Mouse (Mus musculus) inflammation-experienced regulatory T-cells (primary cell): ENCODE measurements around the gene Triobp. TPM values are rescaled to one million over a fixed set of nuclear protein-coding genes. Genes with fewer than 3 reads are reported as not detected.

Source experiments
- polyA plus RNA-seq, 2 experiments: library from polyadenylated mRNA; unstranded; fragments of 100-300 nt; shearing (Covaris generic); gene quantifications; one replicate each; pipeline ENCODE4 v1.2.1; 2017

Gene Triobp
- 100 to 1,000 TPM in 1 of 2 experiments, 10 to 100 TPM in 1; 88.2 to 119 TPM for polyA plus RNA-seq

GRCm38 (mm10) chr15:78947657-78948056, at the start of gene Triobp:
Gene Triobp (plus strand): TSS chr15:78947724.

DNA sequence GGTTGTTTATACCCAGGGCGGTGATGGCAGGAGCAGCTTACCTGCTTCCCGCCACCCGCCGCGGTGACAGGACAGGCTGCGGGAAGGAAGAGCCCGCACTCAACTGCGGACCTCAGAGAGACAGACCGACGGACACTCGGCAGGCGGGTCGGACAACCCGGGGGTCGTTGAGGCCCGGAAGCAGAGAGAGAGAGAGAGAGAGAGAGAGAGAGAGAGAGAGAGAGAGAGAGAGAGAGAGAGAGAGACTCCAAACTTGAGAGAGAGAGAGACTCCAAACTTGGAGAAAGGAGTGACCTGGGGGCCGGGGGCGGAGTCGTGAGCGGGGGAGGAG, 48.1 kb upstream of the Triobp start, which contains the start of gene Gm49510:
Gene Gm49510 (plus strand): TSS at position 259 of the 331 bp plus-strand sequence.

GRCm38 (mm10) chr15:78899740-78900584, 47.6 kb upstream of the Triobp start, which contains the start of gene Sh3bp1:
Gene Sh3bp1 (plus strand): TSS chr15:78899768.

DNA sequence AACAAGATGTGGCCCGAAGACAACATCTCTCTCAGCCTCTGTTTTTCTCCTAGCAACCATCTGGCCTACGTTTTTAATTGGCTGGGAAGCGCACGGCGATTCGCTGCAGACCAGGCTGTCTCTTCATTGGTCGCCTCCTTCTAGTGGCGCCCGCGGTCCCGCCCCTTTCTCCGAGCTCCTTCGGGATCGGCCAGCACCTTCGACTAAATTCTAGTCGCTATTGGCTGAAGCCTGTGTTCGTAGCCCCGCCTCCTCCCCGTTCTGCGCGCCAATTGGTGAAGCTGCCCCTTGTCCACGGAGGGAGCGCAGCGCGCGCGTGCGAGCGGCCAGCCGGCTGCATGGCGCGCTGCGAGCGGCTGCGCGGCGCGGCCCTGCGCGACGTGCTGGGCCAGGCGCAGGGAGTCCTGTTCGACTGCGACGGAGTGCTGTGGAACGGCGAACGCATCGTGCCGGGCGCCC, 33.9 kb upstream of the Triobp start, which contains the start of gene Pdxp:
Gene Pdxp (plus strand): TSS at position 288 of the 459 bp plus-strand sequence.

GRCm38 (mm10) chr15:78926021-78926919, 21.3 kb upstream of the Triobp start, which contains the start of gene Lgals1:
Gene Lgals1 (plus strand): TSS chr15:78926725.

GRCm38 (mm10) chr15:78934784-78935320, 12.7 kb upstream of the Triobp start, which contains the start of gene Nol12:
Gene Nol12 (plus strand): TSS chr15:78934933.

DNA sequence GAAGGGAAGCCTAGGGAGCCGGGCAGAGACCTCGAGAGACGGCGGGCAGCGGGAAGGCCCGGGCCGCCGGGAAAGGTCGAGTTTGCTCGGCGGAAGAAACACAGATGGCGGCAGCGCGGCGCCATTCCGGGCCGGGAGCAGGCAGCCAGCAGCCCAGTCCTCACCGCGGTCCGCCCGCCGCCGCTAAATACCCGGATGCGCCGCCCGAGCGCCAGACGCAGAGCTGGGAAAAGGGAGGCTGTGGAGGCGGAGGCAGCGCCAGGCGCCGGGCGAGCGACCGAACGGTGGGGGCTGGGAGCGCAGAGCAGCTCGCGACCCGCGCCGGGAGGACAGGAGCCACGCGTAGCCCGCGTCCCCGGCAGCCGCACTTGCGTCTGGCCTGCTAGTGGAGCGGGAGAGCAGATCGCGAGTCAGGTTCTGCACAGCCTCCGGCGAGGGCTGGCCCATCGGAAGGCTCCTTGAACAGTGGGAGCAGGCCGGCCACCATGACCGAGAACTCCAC, 80.8 kb downstream of the Triobp start, which contains the start of gene H1f0:
Gene H1f0 (plus strand): TSS at position 214 of the 502 bp plus-strand sequence.

DNA sequence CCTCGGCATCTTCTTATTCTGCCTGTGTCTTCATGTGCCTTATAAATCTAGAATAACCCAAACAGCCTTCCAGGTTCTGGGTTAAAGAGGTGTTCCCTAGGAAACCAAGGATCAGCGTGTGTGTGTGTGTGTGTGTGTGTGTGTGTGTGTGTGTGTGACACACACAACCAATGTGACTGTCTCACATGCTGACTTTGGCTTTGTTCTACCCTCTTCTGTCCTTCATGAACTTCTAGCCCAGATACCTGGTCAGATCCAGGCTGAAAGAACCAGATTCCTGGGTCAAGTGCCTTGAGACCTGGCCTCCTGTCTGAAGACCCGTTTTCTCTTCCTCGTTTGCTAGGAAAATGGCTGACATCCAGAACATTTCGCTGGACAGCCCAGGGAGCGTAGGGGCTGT, 94.1 kb downstream of the Triobp start, which contains the start of gene Galr3:
Gene Galr3 (plus strand): TSS at position 301 of the 400 bp plus-strand sequence.

Other genes starting within 250 kb of the Triobp start
- under 1 TPM; 0.05 to 0.99 TPM for gene Elfn2, start 229.0 kb upstream of the Triobp start, polyA plus RNA-seq
- gene Mfng, start 174.2 kb upstream of the Triobp start, polyA plus RNA-seq: 100 to 1,000 TPM; 125 to 169 TPM
- gene Card10, start 144.7 kb upstream of the Triobp start, polyA plus RNA-seq: under 1 TPM; 0.39 to 0.80 TPM
- gene Cdc42ep1, start 105.1 kb upstream of the Triobp start, polyA plus RNA-seq: under 1 TPM in 1 of 2 experiments, not detected in 1; 0.47 TPM
- gene Lgals2, start 92.2 kb upstream of the Triobp start, polyA plus RNA-seq: not detected
- 10 to 100 TPM; 65.1 to 85.6 TPM for gene Gga1, start 70.5 kb upstream of the Triobp start, polyA plus RNA-seq
- 1 to 10 TPM in 1 of 2 experiments, under 1 TPM in 1; 0.51 to 2.8 TPM for gene Gm49510, start 48.1 kb upstream of the Triobp start, polyA plus RNA-seq
- 100 to 1,000 TPM; 194 to 241 TPM for gene Sh3bp1, start 48.0 kb upstream of the Triobp start, polyA plus RNA-seq
- 10 to 100 TPM; 27.2 to 27.9 TPM for gene Pdxp, start 33.8 kb upstream of the Triobp start, polyA plus RNA-seq
- gene Lgals1, start 21.0 kb upstream of the Triobp start, polyA plus RNA-seq: 100 to 1,000 TPM; 406 to 488 TPM
- 10 to 100 TPM; 44.7 to 55.2 TPM for gene Nol12, start 12.8 kb upstream of the Triobp start, polyA plus RNA-seq
- gene H1f0, start 80.7 kb downstream of the Triobp start, polyA plus RNA-seq: 100 to 1,000 TPM; 103 to 105 TPM
- gene Galr3, start 94.2 kb downstream of the Triobp start, polyA plus RNA-seq: 1 to 10 TPM in 1 of 2 experiments, under 1 TPM in 1; 0.43 to 2.3 TPM
- gene Ankrd54, start 115.2 kb downstream of the Triobp start, polyA plus RNA-seq: 10 to 100 TPM; 55.1 to 58.4 TPM
- 100 to 1,000 TPM; 142 to 167 TPM for gene Eif3l, start 127.5 kb downstream of the Triobp start, polyA plus RNA-seq
- 10 to 100 TPM; 41.4 to 55.0 TPM for gene Micall1, start 161.2 kb downstream of the Triobp start, polyA plus RNA-seq
- gene Polr2f, start 193.3 kb downstream of the Triobp start, polyA plus RNA-seq: 100 to 1,000 TPM; 133 to 136 TPM
- 1 to 10 TPM; 1.1 to 1.4 TPM for gene 1700088E04Rik, start 193.5 kb downstream of the Triobp start, polyA plus RNA-seq
- 1 to 10 TPM in 1 of 2 experiments, under 1 TPM in 1; 0.54 to 1.1 TPM for gene Sox10, start 217.5 kb downstream of the Triobp start, polyA plus RNA-seq